Mouse (Mus musculus): Measurements from ENCODE around the gene Gm4070. TPM values are rescaled to one million over a fixed set of nuclear protein-coding genes. Genes with fewer than 3 reads are reported as not detected.
"Not testable (repeated sequence)": the region's sequence is repeated elsewhere in the genome, so short reads cannot be mapped to it uniquely, and the experiment has no call there.

Gene Gm4070
- 1 to 10 TPM; 3.9 to 5.4 TPM for total RNA-seq (2021)

- DNase-seq, result not testable (repeated sequence)
Observed at GRCm38 (mm10) chr7:105953812-105954211, at the start of gene Gm4070. Gene Gm4070, minus strand, starts transcription at chr7:105953967.

DNA sequence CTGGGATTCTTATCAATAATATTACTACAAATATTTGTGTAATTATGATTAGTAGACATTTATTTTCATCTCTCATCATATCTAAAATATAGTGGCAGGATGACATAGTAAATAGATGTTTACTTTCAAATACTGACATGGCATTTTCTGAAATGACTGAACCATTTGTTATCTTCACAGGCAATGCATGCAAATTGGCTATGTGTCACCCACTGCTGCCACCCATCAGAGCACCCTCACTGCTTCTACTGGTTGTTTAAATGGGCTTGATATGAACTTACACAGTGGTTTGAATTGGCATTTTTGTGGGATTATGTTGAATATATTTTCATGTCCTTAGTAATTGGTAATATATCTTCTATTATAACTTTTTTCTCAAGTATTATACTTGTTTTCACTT, 773 bp upstream of the Gm4070 start:
- not testable (repeated sequence) for DNase-seq

DNA sequence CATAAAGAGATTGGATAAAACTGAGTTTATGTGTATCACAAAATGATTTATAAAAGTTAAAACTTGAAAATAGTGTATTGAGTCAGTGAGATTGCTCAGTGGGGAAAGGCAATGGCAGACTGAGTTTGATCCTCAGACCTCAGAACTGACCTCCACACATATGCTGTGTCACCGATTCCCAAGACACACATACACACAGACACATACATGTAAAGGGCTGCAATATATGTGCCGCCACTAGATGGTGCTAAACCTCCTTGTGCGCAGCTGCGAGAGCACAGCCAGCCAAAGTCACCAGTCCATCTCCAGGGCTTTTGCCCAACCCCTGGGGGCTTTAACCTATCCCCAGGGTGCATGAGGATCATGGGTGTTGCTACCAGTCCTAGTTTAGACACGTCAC, 1.4 kb downstream of the Gm4070 start:
- not testable (repeated sequence) for DNase-seq

DNA sequence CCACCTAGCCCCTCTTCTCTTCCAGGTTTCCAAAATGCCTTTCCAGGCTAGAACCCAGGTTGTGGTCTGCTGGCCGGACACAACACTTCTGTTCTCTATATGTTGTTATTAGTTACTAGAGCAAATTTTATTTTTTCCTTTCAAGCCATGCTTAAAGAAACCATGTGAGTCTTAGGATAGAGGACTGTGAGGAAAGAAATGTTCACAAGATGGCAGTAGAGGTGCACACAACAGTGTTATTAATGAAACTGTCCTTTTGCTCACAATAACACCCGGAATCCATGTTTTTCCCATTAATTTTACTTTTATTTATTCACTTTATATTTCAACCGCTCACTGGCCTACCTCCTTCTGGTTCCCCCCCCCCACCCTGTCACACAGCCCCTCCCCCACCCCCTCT, 8.5 kb downstream of the Gm4070 start:
- DNase-seq, result not testable (repeated sequence)

GRCm38 (mm10) chr7:105932132-105932531, 21.6 kb downstream of the Gm4070 start:
- DNase-seq, result not testable (repeated sequence)

GRCm38 (mm10) chr7:105883588-105884336, 70.0 kb downstream of the Gm4070 start:
- not testable (repeated sequence) for DNase-seq

DNA sequence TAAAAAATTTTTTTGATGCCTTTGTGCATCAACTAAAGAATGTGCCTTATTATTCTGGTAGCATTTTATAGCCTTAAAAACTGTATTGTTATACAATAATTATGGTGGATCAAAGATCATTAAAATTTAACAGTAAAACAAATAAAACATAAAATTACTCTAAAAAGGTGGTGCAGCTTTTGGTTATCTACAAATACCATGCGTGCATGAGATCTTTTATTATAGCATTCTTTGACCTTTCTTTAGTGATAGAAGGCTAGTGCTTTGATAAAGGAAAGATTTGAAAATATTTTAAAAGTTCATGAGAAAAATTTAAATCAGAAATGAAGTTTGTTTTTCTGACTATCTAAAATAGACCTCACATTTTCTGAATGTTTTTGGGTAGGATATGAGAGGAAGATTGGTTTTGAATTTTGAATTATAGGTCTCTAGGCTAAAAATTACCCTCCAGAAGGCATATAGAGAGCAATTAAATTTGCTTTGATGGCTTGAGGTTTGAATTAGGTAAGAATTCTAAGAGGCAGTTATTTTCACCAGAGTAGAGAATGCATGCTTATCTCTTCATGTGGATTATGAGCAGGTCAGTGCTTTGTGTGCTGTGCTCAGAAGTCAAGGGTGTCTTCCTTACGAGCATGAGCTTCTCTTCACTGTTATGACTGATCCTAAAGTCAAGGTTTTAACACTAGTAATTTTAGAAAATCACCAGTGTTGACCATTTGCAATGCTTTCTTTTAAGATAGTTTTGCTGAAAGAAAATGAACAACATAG, 73.9 kb downstream of the Gm4070 start:
- DNase-seq, result not testable (repeated sequence)

- DNase-seq, result not testable (repeated sequence)
Observed at GRCm38 (mm10) chr7:105855718-105856560, 97.8 kb downstream of the Gm4070 start.

Other genes starting within 250 kb of the Gm4070 start
- gene Ilk, start 217.4 kb downstream of the Gm4070 start, total RNA-seq (2021), result 100 to 1,000 TPM; 214 to 215 TPM
- 10 to 100 TPM; 15.1 to 17.8 TPM for gene Rrp8, start 216.6 kb downstream of the Gm4070 start, total RNA-seq (2021)
- 100 to 1,000 TPM; 122 to 125 TPM for gene Taf10, start 209.6 kb downstream of the Gm4070 start, total RNA-seq (2021)
- gene Tpp1, start 201.7 kb downstream of the Gm4070 start, total RNA-seq (2021), result 10 to 100 TPM; 40.5 to 42.2 TPM
- 10 to 100 TPM; 36.3 to 40.0 TPM for gene Dchs1, start 166.3 kb downstream of the Gm4070 start, total RNA-seq (2021)
- 100 to 1,000 TPM; 106 to 111 TPM for gene Mrpl17, start 142.9 kb downstream of the Gm4070 start, total RNA-seq (2021)

All from heart, postnatal 4 days (tissue).